Mouse (Mus musculus): ENCODE measurements around the gene Nus1.
A peak's percentile ranks its signal among the peaks of the same experiment; 100 is the strongest.

Nus1 gene

GRCm38 (mm10) chr10:52417998-52418860, 882 bp downstream of the Nus1 start:
- DNase-seq = no peak

GRCm38 (mm10) chr10:52418931-52419330, 1.6 kb downstream of the Nus1 start:
- DNase-seq = no peak

DNA sequence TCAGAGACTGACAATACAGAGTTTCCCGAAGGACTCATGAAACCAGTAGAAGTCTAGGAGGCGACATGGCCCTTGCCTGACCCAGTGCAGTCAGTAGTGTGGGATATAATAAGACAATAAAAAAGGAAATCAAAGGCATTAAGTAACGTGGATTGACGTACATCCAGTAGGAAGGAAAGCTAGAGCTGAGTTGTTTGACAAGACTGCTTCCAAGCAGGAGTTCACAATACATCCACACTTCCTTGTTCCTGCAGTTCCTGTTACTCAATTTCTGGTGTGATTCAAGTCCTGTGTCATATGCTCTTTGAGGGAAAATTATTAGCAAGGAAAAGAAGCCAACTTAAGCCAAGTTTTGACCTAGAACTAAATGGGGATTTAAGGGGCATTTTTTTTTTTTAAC, 2.1 kb downstream of the Nus1 start:
- no peak for DNase-seq

DNA sequence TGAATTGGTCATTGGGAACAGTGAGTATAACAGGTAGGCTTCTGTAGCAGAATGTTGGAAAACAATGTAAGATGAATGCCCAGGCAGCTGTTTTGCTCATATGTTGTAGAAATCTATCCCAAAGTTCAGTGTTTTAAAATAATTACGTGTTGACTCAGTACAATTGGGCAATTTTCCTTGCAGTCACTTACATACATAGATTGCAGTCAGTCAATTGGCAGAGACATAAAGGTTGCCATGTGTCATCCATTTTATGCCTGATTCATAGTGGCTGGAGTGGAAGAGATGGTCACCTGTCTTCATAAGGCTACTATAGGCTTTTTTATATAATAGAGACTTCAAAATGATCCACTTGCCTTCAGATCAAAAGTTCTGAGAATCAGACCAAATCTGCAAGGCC, 3.2 kb downstream of the Nus1 start:
- DNase-seq = no peak

GRCm38 (mm10) chr10:52421716-52422115, 4.4 kb downstream of the Nus1 start:
- DNase-seq = peak; percentile 54

- DNase-seq = no peak
Observed at GRCm38 (mm10) chr10:52423097-52423496, 5.8 kb downstream of the Nus1 start.

GRCm38 (mm10) chr10:52426314-52426980, 9.1 kb downstream of the Nus1 start:
- DNase-seq = no peak

- no peak for DNase-seq
Observed at GRCm38 (mm10) chr10:52427634-52428415, 10.5 kb downstream of the Nus1 start.

DNA sequence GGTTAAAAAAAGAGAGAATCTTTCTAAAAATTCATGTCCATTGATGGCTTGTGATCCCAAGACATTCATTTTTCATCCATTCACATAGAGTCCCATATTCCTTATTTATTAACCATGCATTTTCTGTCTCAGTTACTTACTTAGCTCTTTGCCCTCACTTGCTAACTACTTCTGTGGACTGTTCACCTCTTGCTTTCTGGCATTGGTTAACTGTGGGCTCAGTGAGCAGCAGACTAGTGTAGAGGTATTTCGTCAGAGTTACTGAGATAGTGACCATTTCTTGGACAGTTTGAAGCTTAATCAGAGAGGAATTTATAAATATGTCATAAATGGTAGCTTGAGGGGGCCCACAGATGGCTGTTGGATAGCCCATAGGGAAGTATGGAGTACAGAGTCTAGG, 13.6 kb downstream of the Nus1 start:
- no peak for DNase-seq

DNA sequence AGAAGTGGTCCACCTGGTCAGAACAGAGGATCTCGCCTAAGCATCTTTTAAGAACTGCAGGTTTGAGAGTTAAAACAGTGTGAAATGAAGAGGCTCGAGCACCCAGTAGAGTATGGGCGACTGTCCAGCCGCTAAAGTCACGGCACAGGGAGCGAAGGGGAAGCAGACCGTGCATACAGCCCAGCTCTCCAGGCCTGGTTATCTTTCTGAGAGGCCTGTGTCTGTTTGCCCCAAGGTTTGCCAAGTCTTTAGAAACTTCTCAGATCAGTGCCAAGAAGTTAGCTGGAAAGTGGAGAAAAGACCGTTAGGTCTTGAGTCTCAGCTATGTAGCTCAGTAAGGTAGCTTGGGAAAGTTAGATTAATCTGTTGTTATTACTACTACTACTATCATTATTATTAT, 17.5 kb downstream of the Nus1 start:
- DNase-seq = no peak

DNA sequence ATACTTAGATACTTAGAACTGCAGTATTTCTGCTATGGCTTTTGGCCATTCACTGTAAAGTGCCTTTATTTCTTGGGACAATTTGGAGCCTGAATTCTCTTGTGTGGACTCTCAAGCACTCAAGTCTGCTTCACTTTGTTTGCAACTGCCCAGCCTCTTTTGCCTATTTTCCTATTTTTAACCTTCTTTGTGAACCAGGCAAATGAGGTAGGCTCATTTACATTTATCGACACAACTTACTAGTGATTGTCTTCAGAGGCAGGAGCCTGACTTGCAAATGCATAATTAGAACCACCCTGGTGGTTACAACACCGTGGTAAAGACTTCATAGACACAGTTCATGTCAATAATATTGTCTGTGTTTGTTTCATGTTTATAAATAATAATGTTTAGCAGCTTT, 43.3 kb downstream of the Nus1 start:
- no peak for DNase-seq

GRCm38 (mm10) chr10:52463941-52464739, 46.8 kb downstream of the Nus1 start:
- DNase-seq = no peak

- no peak for DNase-seq
Observed at GRCm38 (mm10) chr10:52471520-52471919, 54.2 kb downstream of the Nus1 start.
